Mouse (Mus musculus): Measurements from ENCODE around the gene Stox2. TPM values are rescaled to one million over a fixed set of nuclear protein-coding genes. Genes with fewer than 3 reads are reported as not detected.
A peak's percentile ranks its signal among the peaks of the same experiment; 100 is the strongest.

The Stox2 gene
- polyA plus RNA-seq, 1 experiment from 2014 or later = 34.3 TPM

GRCm38 (mm10) chr8:47388171-47388570, 58.0 kb downstream of the Stox2 start:
- Histone ChIP-seq H3K27ac (ENCODE audit: low read depth, low read length) (no peak overlapping the region), H3K27me3 (ENCODE audit: control insufficient read depth, insufficient read depth, low read length) (no peaks in the 10 kb centered on the region), H3K9ac (ENCODE audit: low read length) (no peak overlapping the region), H3K9me3 (ENCODE audit: control insufficient read depth, low read length) (no peaks in the 10 kb centered on the region), H3K36me3 (ENCODE audit: control insufficient read depth, insufficient read depth, low read length) (no peaks in the 10 kb centered on the region), H3K4me3 (ENCODE audit: low read depth, low read length) (no peak overlapping the region), H3K4me1 (ENCODE audit: control insufficient read depth, insufficient read depth, low read length) (no peaks in the 10 kb centered on the region), H3K4me2 (no peak overlapping the region)
- DNase-seq (ENCODE audit: low spot score, missing footprints) (peak; percentile 53), ATAC-seq (ENCODE audit: low FRiP score) (no peak)
- 88% methylated on average over 12 of the region's 12 CpGs for WGBS

GRCm38 (mm10) chr8:47385810-47386209, 60.4 kb downstream of the Stox2 start:
- Histone ChIP-seq H3K27ac (ENCODE audit: low read depth, low read length) (no peak overlapping the region), H3K4me2 (no peak overlapping the region), H3K4me3 (ENCODE audit: low read depth, low read length) (no peak overlapping the region), H3K9ac (ENCODE audit: low read length) (no peak overlapping the region), H3K27me3 (ENCODE audit: control insufficient read depth, insufficient read depth, low read length) (no peaks in the 10 kb centered on the region), H3K9me3 (ENCODE audit: control insufficient read depth, low read length) (no peaks in the 10 kb centered on the region), H3K4me1 (ENCODE audit: control insufficient read depth, insufficient read depth, low read length) (no peaks in the 10 kb centered on the region), H3K36me3 (ENCODE audit: control insufficient read depth, insufficient read depth, low read length) (no peaks in the 10 kb centered on the region)
- WGBS = 68% methylated on average over 1 of the region's 1 CpGs
- ATAC-seq (ENCODE audit: low FRiP score) (no peak), DNase-seq (ENCODE audit: low spot score, missing footprints) (peak; percentile 59)

- Histone ChIP-seq H3K4me2 (no peak overlapping the region), H3K9me3 (ENCODE audit: control insufficient read depth, low read length) (no peaks in the 10 kb centered on the region), H3K27me3 (ENCODE audit: control insufficient read depth, insufficient read depth, low read length) (no peaks in the 10 kb centered on the region), H3K9ac (ENCODE audit: low read length) (no peak overlapping the region), H3K4me1 (ENCODE audit: control insufficient read depth, insufficient read depth, low read length) (no peaks in the 10 kb centered on the region), H3K4me3 (ENCODE audit: low read depth, low read length) (no peak overlapping the region), H3K27ac (ENCODE audit: low read depth, low read length) (no peak overlapping the region), H3K36me3 (ENCODE audit: control insufficient read depth, insufficient read depth, low read length) (no peaks in the 10 kb centered on the region)
- peak; percentile 66 for DNase-seq (ENCODE audit: low spot score, missing footprints)
- 90% methylated on average over 5 of the region's 5 CpGs for WGBS
- no peak for ATAC-seq (ENCODE audit: low FRiP score)
Observed at GRCm38 (mm10) chr8:47384151-47384550, 62.0 kb downstream of the Stox2 start.

- no peaks in the 10 kb centered on the region for H3K4me1 ChIP-seq (ENCODE audit: control insufficient read depth, insufficient read depth, low read length)
- no peaks in the 10 kb centered on the region for H3K9me3 ChIP-seq (ENCODE audit: control insufficient read depth, low read length)
- H3K4me3 ChIP-seq (ENCODE audit: low read depth, low read length) = no peak overlapping the region
- no peaks in the 10 kb centered on the region for H3K27me3 ChIP-seq (ENCODE audit: control insufficient read depth, insufficient read depth, low read length)
- no peak overlapping the region for H3K4me2 ChIP-seq
- no peak overlapping the region for H3K9ac ChIP-seq (ENCODE audit: low read length)
- no peak overlapping the region for H3K27ac ChIP-seq (ENCODE audit: low read depth, low read length)
- 90% methylated on average over 9 of the region's 9 CpGs for WGBS
- H3K36me3 ChIP-seq (ENCODE audit: control insufficient read depth, insufficient read depth, low read length) = no peaks in the 10 kb centered on the region
- ATAC-seq (ENCODE audit: low FRiP score) (no peak), DNase-seq (ENCODE audit: low spot score, missing footprints) (peak; percentile 44)
Observed at GRCm38 (mm10) chr8:47383632-47384031, 62.5 kb downstream of the Stox2 start.

GRCm38 (mm10) chr8:47381216-47381615, 64.9 kb downstream of the Stox2 start:
- Histone ChIP-seq H3K27me3 (ENCODE audit: control insufficient read depth, insufficient read depth, low read length) (no peaks in the 10 kb centered on the region), H3K36me3 (ENCODE audit: control insufficient read depth, insufficient read depth, low read length) (no peaks in the 10 kb centered on the region), H3K9me3 (ENCODE audit: control insufficient read depth, low read length) (no peaks in the 10 kb centered on the region), H3K4me2 (no peak overlapping the region), H3K4me3 (ENCODE audit: low read depth, low read length) (no peak overlapping the region), H3K27ac (ENCODE audit: low read depth, low read length) (no peak overlapping the region), H3K9ac (ENCODE audit: low read length) (no peak overlapping the region), H3K4me1 (ENCODE audit: control insufficient read depth, insufficient read depth, low read length) (no peaks in the 10 kb centered on the region)
- no peak for ATAC-seq (ENCODE audit: low FRiP score)
- no peak for DNase-seq (ENCODE audit: low spot score, missing footprints)
- 71% methylated on average over 3 of the region's 3 CpGs for WGBS

- H3K4me2 ChIP-seq = no peak overlapping the region
- no peak overlapping the region for H3K27ac ChIP-seq (ENCODE audit: low read depth, low read length)
- H3K36me3 ChIP-seq (ENCODE audit: control insufficient read depth, insufficient read depth, low read length) = no peaks in the 10 kb centered on the region
- ATAC-seq (ENCODE audit: low FRiP score) (no peak), DNase-seq (ENCODE audit: low spot score, missing footprints) (no peak)
- H3K27me3 ChIP-seq (ENCODE audit: control insufficient read depth, insufficient read depth, low read length) = no peaks in the 10 kb centered on the region
- WGBS = 83% methylated on average over 6 of the region's 6 CpGs
- no peak overlapping the region for H3K9ac ChIP-seq (ENCODE audit: low read length)
- no peak overlapping the region for H3K4me3 ChIP-seq (ENCODE audit: low read depth, low read length)
- H3K9me3 ChIP-seq (ENCODE audit: control insufficient read depth, low read length) = no peaks in the 10 kb centered on the region
- H3K4me1 ChIP-seq (ENCODE audit: control insufficient read depth, insufficient read depth, low read length) = no peaks in the 10 kb centered on the region
Observed at GRCm38 (mm10) chr8:47380725-47381124, 65.4 kb downstream of the Stox2 start.

- Histone ChIP-seq H3K27ac (ENCODE audit: low read depth, low read length) (no peak overlapping the region), H3K4me1 (ENCODE audit: control insufficient read depth, insufficient read depth, low read length) (no peaks in the 10 kb centered on the region), H3K4me3 (ENCODE audit: low read depth, low read length) (no peak overlapping the region), H3K9me3 (ENCODE audit: control insufficient read depth, low read length) (no peaks in the 10 kb centered on the region), H3K27me3 (ENCODE audit: control insufficient read depth, insufficient read depth, low read length) (no peaks in the 10 kb centered on the region), H3K4me2 (no peak overlapping the region), H3K9ac (ENCODE audit: low read length) (no peak overlapping the region), H3K36me3 (ENCODE audit: control insufficient read depth, insufficient read depth, low read length) (no peaks in the 10 kb centered on the region)
- no peak for DNase-seq (ENCODE audit: low spot score, missing footprints)
- no peak for ATAC-seq (ENCODE audit: low FRiP score)
- WGBS = 80% methylated on average over 3 of the region's 3 CpGs
Observed at GRCm38 (mm10) chr8:47380075-47380474, 66.1 kb downstream of the Stox2 start.

GRCm38 (mm10) chr8:47376651-47377050, 69.5 kb downstream of the Stox2 start:
- no peak overlapping the region for H3K9ac ChIP-seq (ENCODE audit: low read length)
- H3K36me3 ChIP-seq (ENCODE audit: control insufficient read depth, insufficient read depth, low read length) = no peaks in the 10 kb centered on the region
- H3K4me2 ChIP-seq = no peak overlapping the region
- no peaks in the 10 kb centered on the region for H3K9me3 ChIP-seq (ENCODE audit: control insufficient read depth, low read length)
- H3K4me3 ChIP-seq (ENCODE audit: low read depth, low read length) = no peak overlapping the region
- ATAC-seq (ENCODE audit: low FRiP score) (no peak), DNase-seq (ENCODE audit: low spot score, missing footprints) (no peak)
- no peaks in the 10 kb centered on the region for H3K4me1 ChIP-seq (ENCODE audit: control insufficient read depth, insufficient read depth, low read length)
- 89% methylated on average over 7 of the region's 7 CpGs for WGBS
- no peaks in the 10 kb centered on the region for H3K27me3 ChIP-seq (ENCODE audit: control insufficient read depth, insufficient read depth, low read length)
- H3K27ac ChIP-seq (ENCODE audit: low read depth, low read length) = no peak overlapping the region

GRCm38 (mm10) chr8:47373757-47374156, 72.4 kb downstream of the Stox2 start:
- WGBS = 92% methylated on average over 7 of the region's 7 CpGs
- ATAC-seq (ENCODE audit: low FRiP score) (no peak), DNase-seq (ENCODE audit: low spot score, missing footprints) (no peak)
- H3K9me3 ChIP-seq (ENCODE audit: control insufficient read depth, low read length) = no peaks in the 10 kb centered on the region
- H3K4me1 ChIP-seq (ENCODE audit: control insufficient read depth, insufficient read depth, low read length) = 0 out of 2 replicates have a peak, but pooled peaks cover 2% of the 10 kb centered on the region
- no peak overlapping the region for H3K4me3 ChIP-seq (ENCODE audit: low read depth, low read length)
- H3K27me3 ChIP-seq (ENCODE audit: control insufficient read depth, insufficient read depth, low read length) = no peaks in the 10 kb centered on the region
- H3K36me3 ChIP-seq (ENCODE audit: control insufficient read depth, insufficient read depth, low read length) = no peaks in the 10 kb centered on the region
- H3K4me2 ChIP-seq = no peak overlapping the region
- no peak overlapping the region for H3K27ac ChIP-seq (ENCODE audit: low read depth, low read length)
- H3K9ac ChIP-seq (ENCODE audit: low read length) = no peak overlapping the region

GRCm38 (mm10) chr8:47371539-47371938, 74.6 kb downstream of the Stox2 start:
- 32% methylated on average over 3 of the region's 3 CpGs for WGBS
- Histone ChIP-seq H3K4me1 (ENCODE audit: control insufficient read depth, insufficient read depth, low read length) (0 out of 2 replicates have a peak, but pooled peaks cover 2% of the 10 kb centered on the region), H3K9ac (ENCODE audit: low read length) (no peak overlapping the region), H3K27ac (ENCODE audit: low read depth, low read length) (no peak overlapping the region), H3K27me3 (ENCODE audit: control insufficient read depth, insufficient read depth, low read length) (no peaks in the 10 kb centered on the region), H3K4me2 (no peak overlapping the region), H3K9me3 (ENCODE audit: control insufficient read depth, low read length) (no peaks in the 10 kb centered on the region), H3K36me3 (ENCODE audit: control insufficient read depth, insufficient read depth, low read length) (no peaks in the 10 kb centered on the region), H3K4me3 (ENCODE audit: low read depth, low read length) (no peak overlapping the region)
- DNase-seq (ENCODE audit: low spot score, missing footprints) = peak; percentile 92
- ATAC-seq (ENCODE audit: low FRiP score) = 0 out of 2 replicates have a peak, but pooled peaks have one; percentile 12

Measured in midbrain, embryonic 11.5 days (tissue).